Mouse (Mus musculus) intestine, postnatal 0 days (tissue): Measurements from ENCODE around the gene Gabrb3. TPM values are rescaled to one million over a fixed set of nuclear protein-coding genes. Genes with fewer than 3 reads are reported as not detected.

Experiments
- ATAC-seq: fragments of 200-750 bp; cut with Nextera tagmentation; 2 replicates; pipeline ENCODE4 v1.8.0; 2017; ENCODE audit warnings: mild to moderate bottlenecking, moderate TSS enrichment, moderate library complexity
- H3K27ac ChIP-seq: fragments of 300-500 bp; sonication (generic); 2 replicates; pipeline ENCODE4 v1.5.1; 2014; ENCODE audit warnings: mild to moderate bottlenecking, low read depth, low read length, moderate library complexity
- H3K27me3 ChIP-seq: fragments of 300-500 bp; sonication (generic); replicated peaks from 2 replicates; pipeline ENCODE4 v1.6.1; 2014; ENCODE audit warnings: low read length, mixed read lengths; ENCODE audit not compliant: control insufficient read depth, insufficient read depth
- H3K36me3 ChIP-seq: fragments of 300-500 bp; sonication (generic); 2 replicates; pipeline ENCODE4 v1.6.1; 2014; ENCODE audit warnings: mild to moderate bottlenecking, moderate library complexity; ENCODE audit not compliant: control insufficient read depth, insufficient read depth
- H3K4me1 ChIP-seq: fragments of 300-500 bp; sonication (generic); replicated peaks from 2 replicates; pipeline ENCODE4 v1.6.1; 2014; ENCODE audit warnings: antibody characterized with exemption, low read length, mixed read lengths; ENCODE audit not compliant: control insufficient read depth, insufficient read depth
- H3K4me2 ChIP-seq: fragments of 300-500 bp; sonication (generic); replicated peaks from 2 replicates; pipeline ENCODE4 v1.6.1; 2014; ENCODE audit warnings: low read depth, mild to moderate bottlenecking, moderate library complexity
- H3K4me3 ChIP-seq: fragments of 300-500 bp; sonication (generic); 2 replicates; pipeline ENCODE4 v1.5.1; 2014; ENCODE audit warnings: low read depth, low read length
- H3K9ac ChIP-seq: fragments of 300-500 bp; sonication (generic); 2 replicates; pipeline ENCODE4 v1.6.1; 2014; ENCODE audit warnings: mild to moderate bottlenecking, low read depth, low read length
- H3K9me3 ChIP-seq: fragments of 300-500 bp; sonication (generic); 2 replicates; pipeline ENCODE4 v1.6.1; 2016; ENCODE audit warnings: mixed run types; ENCODE audit not compliant: control insufficient read depth
- CTCF ChIP-seq: sonication (generic); IDR thresholded peaks from 2 replicates; pipeline ENCODE4 v1.5.1; 2016; ENCODE audit warnings: low read depth, mild to moderate bottlenecking, control low read depth, antibody characterized with exemption, moderate library complexity
- WGBS: fragments of 180-500 bp; shearing (Covaris S2); extraction: QIAGEN DNeasy Blood & Tissue Kit; methylation state at CpG from one replicate; pipeline ENCODE4 v1.1.7; 2014; 5-methylcytosine and 5-hydroxymethylcytosine counted together
- polyA plus RNA-seq: library from polyadenylated mRNA; unstranded; fragments of >200 nt; fragmentation: Nextera tagmentation; extraction: Ambion mirVana; gene quantifications from 2 replicates; pipeline ENCODE4 v1.2.1, GENCODE M21; 2015

Gabrb3 gene
- polyA plus RNA-seq, 1 experiment from 2014 or later: 4.3 TPM

GRCm38 (mm10) chr7:57597341-57597740 lies 177.8 kb downstream of the Gabrb3 start:
- 59% methylated on average over 5 of the region's 5 CpGs for WGBS
- Histone ChIP-seq H3K36me3 (no peaks in the 10 kb centered on the region), H3K27ac (no peak overlapping the region), H3K9me3 (no peaks in the 10 kb centered on the region), H3K9ac (no peak overlapping the region), H3K4me2 (no peak overlapping the region), H3K4me1 (no peaks in the 10 kb centered on the region), H3K4me3 (no peak overlapping the region), H3K27me3 (no peaks in the 10 kb centered on the region; the same call in 1 of the 2 replicates)
- peak; percentile 28; the same call in 1 of the 2 replicates for ATAC-seq
- TF ChIP-seq CTCF: no peak

- H3K4me1 ChIP-seq: no peaks in the 10 kb centered on the region
- no peaks in the 10 kb centered on the region for H3K9me3 ChIP-seq
- H3K4me2 ChIP-seq: no peak overlapping the region
- H3K36me3 ChIP-seq: no peaks in the 10 kb centered on the region
- no peak overlapping the region for H3K4me3 ChIP-seq
- no peaks in the 10 kb centered on the region for H3K27me3 ChIP-seq
- no peak overlapping the region for H3K9ac ChIP-seq
- WGBS: 45% methylated on average over 3 of the region's 3 CpGs
- TF ChIP-seq CTCF: no peak
- ATAC-seq: no peak
- no peak overlapping the region for H3K27ac ChIP-seq
Observed at GRCm38 (mm10) chr7:57618697-57619096, 199.2 kb downstream of the Gabrb3 start.

GRCm38 (mm10) chr7:57620036-57620435 lies 200.5 kb downstream of the Gabrb3 start:
- Histone ChIP-seq H3K4me3 (no peak overlapping the region), H3K36me3 (no peaks in the 10 kb centered on the region), H3K27ac (no peak overlapping the region), H3K9me3 (no peaks in the 10 kb centered on the region), H3K9ac (no peak overlapping the region), H3K4me1 (no peaks in the 10 kb centered on the region), H3K4me2 (no peak overlapping the region), H3K27me3 (no peaks in the 10 kb centered on the region)
- no peak for ATAC-seq
- 93% methylated on average over 2 of the region's 2 CpGs for WGBS
- no peak for TF ChIP-seq CTCF

DNA sequence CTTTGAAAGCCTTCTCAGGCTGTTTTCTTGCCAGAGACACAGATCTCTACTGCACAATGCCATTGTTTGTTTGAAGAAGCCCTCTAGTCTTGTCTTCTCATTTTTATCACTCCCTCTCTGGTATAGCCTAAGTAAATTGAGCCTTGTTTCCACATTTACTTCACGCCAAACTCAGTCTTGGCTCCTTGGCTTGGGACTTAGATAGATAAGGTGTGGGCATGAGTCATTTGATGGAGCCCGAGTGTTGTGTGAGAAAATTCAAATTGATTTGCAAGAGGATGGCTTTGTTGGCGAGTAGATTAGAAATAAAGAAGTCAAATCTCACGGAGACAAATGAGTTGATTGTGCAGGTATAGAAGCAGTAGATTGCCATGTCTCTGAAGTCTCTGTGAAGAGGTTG lies 204.2 kb downstream of the Gabrb3 start:
- H3K4me1 ChIP-seq: no peaks in the 10 kb centered on the region
- H3K27ac ChIP-seq: no peak overlapping the region
- H3K4me2 ChIP-seq: no peak overlapping the region
- H3K9me3 ChIP-seq: no peaks in the 10 kb centered on the region
- no peak for ATAC-seq
- H3K27me3 ChIP-seq: no peaks in the 10 kb centered on the region
- no peak overlapping the region for H3K4me3 ChIP-seq
- no peak for TF ChIP-seq CTCF
- H3K9ac ChIP-seq: no peak overlapping the region
- no peaks in the 10 kb centered on the region for H3K36me3 ChIP-seq
- 67% methylated on average over 4 of the region's 4 CpGs for WGBS

GRCm38 (mm10) chr7:57635026-57635425 lies 215.5 kb downstream of the Gabrb3 start:
- no peak for ATAC-seq
- Histone ChIP-seq H3K9ac (no peak overlapping the region), H3K9me3 (no peaks in the 10 kb centered on the region), H3K27me3 (no peaks in the 10 kb centered on the region), H3K4me2 (no peak overlapping the region), H3K27ac (no peak overlapping the region), H3K4me3 (no peak overlapping the region), H3K36me3 (no peaks in the 10 kb centered on the region), H3K4me1 (no peaks in the 10 kb centered on the region)
- no peak for TF ChIP-seq CTCF
- WGBS: 74% methylated on average over 4 of the region's 4 CpGs

DNA sequence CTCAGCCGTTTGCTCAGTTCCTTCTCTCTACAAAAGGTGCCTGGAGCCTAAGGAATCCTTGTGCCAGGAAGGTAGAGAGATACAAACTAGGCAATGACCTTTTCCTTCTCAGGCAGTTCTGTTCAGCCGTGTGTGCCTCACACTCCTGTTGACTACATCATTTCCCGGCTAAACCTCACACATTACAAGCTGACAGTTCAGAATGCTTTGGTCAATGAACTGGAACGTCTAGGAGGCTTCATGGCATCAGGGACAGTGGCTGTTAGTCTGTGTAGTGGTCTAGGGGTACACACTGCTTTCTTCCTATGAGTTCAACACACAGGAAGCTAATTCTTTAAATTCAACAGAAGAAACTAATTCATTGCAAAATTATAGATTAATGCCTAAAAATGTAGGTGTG lies 216.2 kb downstream of the Gabrb3 start:
- WGBS: 61% methylated on average over 4 of the region's 4 CpGs
- H3K9ac ChIP-seq: no peak overlapping the region
- no peaks in the 10 kb centered on the region for H3K9me3 ChIP-seq
- H3K27ac ChIP-seq: no peak overlapping the region
- H3K4me2 ChIP-seq: no peak overlapping the region
- no peaks in the 10 kb centered on the region for H3K4me1 ChIP-seq
- no peaks in the 10 kb centered on the region for H3K27me3 ChIP-seq
- ATAC-seq: no peak
- no peak for TF ChIP-seq CTCF
- no peak overlapping the region for H3K4me3 ChIP-seq
- H3K36me3 ChIP-seq: no peaks in the 10 kb centered on the region

GRCm38 (mm10) chr7:57640796-57641195 lies 221.3 kb downstream of the Gabrb3 start:
- no peak for TF ChIP-seq CTCF
- ATAC-seq: no peak

More at GRCm38 (mm10) chr7:57640796-57641195, 221.3 kb downstream of the Gabrb3 start:
- no peaks in the 10 kb centered on the region for H3K27me3 ChIP-seq
- H3K9ac ChIP-seq: no peak overlapping the region
- H3K27ac ChIP-seq: no peak overlapping the region
- no peak overlapping the region for H3K4me2 ChIP-seq
- H3K9me3 ChIP-seq: no peaks in the 10 kb centered on the region
- 52% methylated on average over 1 of the region's 1 CpGs for WGBS
- H3K36me3 ChIP-seq: no peaks in the 10 kb centered on the region
- no peak overlapping the region for H3K4me3 ChIP-seq
- no peaks in the 10 kb centered on the region for H3K4me1 ChIP-seq
